Mouse (Mus musculus) lung, adult 18-20 months (tissue): ENCODE results near the gene Wipf3.
A peak's percentile ranks its signal among the peaks of the same experiment; 100 is the strongest.

ENCODE experiments used
- DNase-seq, 2 experiments: peaks; one replicate each; pipeline ENCODE4 v3.0.0; 2022; ENCODE audit warnings: mixed read lengths in 2 of 2

Gene Wipf3

GRCm38 (mm10) chr6:54537053-54537452, 107.7 kb downstream of the Wipf3 start:
- no peak for DNase-seq

DNA sequence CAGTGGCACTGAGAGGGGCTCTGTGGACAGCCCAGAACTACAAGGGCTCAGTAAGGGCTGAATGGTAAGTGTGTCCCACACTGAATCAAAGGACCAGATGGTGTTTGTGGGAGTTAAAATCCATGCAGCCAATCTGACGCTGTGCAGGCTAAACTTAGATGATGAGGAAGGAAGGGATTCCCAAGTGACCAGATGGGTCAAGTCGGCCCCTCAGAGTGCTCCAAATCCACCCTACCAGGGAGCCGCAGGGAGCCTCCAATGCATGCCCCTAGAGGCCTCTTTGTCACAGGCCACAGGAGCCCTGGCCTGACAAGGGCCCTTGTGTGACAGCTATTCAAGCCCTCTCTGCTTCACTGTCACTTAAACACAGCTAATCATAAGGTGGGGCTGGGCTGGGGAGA, 109.4 kb downstream of the Wipf3 start:
- DNase-seq = no peak

DNA sequence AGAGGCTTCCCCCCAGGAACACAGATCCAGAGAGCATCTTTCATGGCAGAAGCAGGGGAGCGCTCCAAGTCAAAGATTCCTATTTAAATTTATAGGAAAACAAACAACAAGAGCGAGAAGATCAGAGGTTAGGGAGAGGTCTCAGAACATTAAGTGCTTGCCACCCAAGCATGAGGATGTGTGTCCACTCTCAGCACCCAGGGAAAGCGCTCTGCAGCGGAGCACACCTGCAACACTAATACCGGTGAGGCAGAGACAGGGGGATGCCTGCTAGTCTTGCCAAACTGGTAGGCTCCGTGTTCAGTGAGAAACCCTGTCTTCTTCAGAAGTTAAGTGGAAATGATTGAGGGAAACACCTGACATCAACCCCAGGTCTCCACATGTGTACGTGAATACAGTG, 110.0 kb downstream of the Wipf3 start:
- DNase-seq = no peak

GRCm38 (mm10) chr6:54540252-54540887, 111.0 kb downstream of the Wipf3 start:
- DNase-seq = no peak

- DNase-seq = no peak
Measured at GRCm38 (mm10) chr6:54542836-54543235, 113.4 kb downstream of the Wipf3 start.

DNA sequence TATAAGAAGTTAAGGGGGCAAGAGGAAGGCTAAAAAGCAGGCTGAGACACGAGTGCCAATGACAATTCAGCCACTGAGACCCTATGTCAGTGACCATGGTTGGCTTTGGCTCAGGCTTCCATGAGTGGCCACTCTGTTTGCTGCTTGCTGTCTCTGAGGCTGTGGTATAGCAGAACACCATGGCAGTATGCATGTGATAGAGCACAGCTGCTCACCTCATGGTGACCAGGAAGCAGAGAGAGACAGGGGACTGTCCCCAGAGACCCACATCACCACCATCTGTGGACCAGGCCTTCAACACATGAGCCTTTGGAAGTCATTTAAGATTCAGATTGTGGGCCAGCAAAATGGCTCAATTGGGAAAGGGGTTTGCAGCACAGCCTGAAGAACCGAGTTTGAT, 114.2 kb downstream of the Wipf3 start:
- DNase-seq = no peak

- peak; percentile 22 to 54 for DNase-seq
Measured at GRCm38 (mm10) chr6:54548314-54549019, 119.1 kb downstream of the Wipf3 start.

DNA sequence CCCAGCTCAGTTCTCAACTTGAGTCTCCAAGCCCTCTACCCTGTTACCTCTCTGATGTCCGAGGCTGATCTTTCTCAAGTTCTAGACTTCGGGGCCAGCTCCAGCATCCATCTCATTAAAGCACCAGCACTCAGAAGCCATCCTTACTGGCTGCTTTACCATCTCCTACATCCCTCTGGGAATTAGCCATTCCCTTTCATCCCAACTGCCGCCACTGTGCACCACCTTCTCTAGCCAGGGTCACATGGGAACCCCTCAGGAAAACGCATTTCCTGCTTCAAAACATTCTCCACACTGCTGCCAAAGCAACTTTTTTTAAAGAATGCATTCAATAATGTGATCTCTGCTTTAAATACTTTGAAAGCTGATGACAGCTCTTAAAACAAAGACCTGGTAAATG, 119.9 kb downstream of the Wipf3 start:
- no peak for DNase-seq

GRCm38 (mm10) chr6:54550801-54551323, 121.5 kb downstream of the Wipf3 start:
- DNase-seq = no peak

- DNase-seq = no peak
Measured at GRCm38 (mm10) chr6:54552721-54553413, 123.5 kb downstream of the Wipf3 start.
